Mouse (Mus musculus): ENCODE measurements around the gene Ipcef1. TPM values are rescaled to one million over a fixed set of nuclear protein-coding genes. Genes with fewer than 3 reads are reported as not detected.
A peak's percentile ranks its signal among the peaks of the same experiment; 100 is the strongest.
"Not testable (repeated sequence)": the region's sequence is repeated elsewhere in the genome, so short reads cannot be mapped to it uniquely, and the experiment has no call there.

Gene Ipcef1
- polyA plus RNA-seq, 1 experiment from 2014 or later = 0.46 TPM

DNA sequence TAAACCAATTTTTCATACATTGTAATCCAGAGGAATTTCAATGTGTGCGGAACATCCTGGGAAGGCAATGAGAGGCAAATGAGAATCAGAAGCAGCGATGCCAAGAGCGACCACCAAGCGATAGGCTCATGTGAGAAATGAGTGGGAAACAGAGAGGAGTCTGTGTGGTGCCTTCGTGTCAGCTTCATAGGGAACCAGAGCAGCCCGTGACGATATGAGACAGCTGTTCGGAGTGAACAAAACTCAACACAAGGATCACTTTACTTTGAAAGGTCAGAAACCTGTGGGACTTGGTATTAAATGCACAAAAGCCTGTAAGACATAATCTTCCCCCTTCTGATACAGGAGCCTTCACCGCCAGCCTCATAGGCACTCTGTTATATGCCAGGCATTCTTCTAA lies 31.7 kb downstream of the Ipcef1 start:
- H3K27me3 ChIP-seq (replicated peaks; ENCODE audit: control insufficient read depth, insufficient read depth, low read length) = no peaks in the 10 kb centered on the region
- H3K4me3 ChIP-seq (ENCODE audit: low read depth, low read length) = no peak overlapping the region
- H3K4me2 ChIP-seq (ENCODE audit: low read depth, low read length) = no peak overlapping the region
- DNase-seq (ENCODE audit: low spot score) (peak; percentile 51), ATAC-seq (ENCODE audit: low read depth) (peak; percentile 70; the same call in 1 of the 2 replicates)
- no peaks in the 10 kb centered on the region for H3K9me3 ChIP-seq (ENCODE audit: control insufficient read depth, low read length)
- H3K9ac ChIP-seq (ENCODE audit: low read depth, low read length) = no peak overlapping the region
- no peaks in the 10 kb centered on the region for H3K4me1 ChIP-seq (ENCODE audit: control insufficient read depth, insufficient read depth, low read length)
- no peaks in the 10 kb centered on the region for H3K36me3 ChIP-seq (ENCODE audit: control insufficient read depth, insufficient read depth, low read length)
- no peak overlapping the region for H3K27ac ChIP-seq (replicated peaks; ENCODE audit: low read depth, low read length)
- 67% methylated on average over 9 of the region's 9 CpGs for WGBS

DNA sequence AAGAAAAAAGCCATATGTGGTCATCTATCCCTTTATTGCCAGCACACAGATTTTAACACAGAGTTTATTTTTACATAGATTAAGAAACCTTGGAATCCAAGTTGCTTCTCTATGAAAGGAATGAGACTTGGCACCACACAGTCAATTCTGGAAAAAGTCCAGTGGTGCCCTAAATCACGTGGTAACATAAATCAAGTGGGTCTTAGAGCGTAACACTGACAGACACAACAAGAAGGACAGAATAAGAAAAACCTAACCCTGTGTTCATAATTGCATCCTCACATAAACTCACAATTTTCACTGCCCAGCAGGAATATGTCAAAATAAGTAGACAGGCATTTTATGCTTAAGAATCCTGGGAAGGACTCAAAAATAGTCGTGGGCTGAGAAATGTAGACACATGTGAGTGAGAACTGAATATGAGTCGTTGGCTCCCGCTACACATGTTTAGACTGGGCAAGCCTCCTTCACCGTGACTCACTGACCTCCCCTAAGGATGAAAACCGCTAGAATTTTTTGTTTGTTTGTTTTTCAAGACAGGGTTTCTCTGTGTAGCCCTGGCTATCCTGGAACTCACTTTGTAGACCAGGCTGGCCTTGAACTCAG lies 32.4 kb downstream of the Ipcef1 start:
- Histone ChIP-seq H3K4me1 (ENCODE audit: control insufficient read depth, insufficient read depth, low read length) (no peaks in the 10 kb centered on the region), H3K9ac (ENCODE audit: low read depth, low read length) (no peak overlapping the region), H3K4me2 (ENCODE audit: low read depth, low read length) (no peak overlapping the region), H3K9me3 (ENCODE audit: control insufficient read depth, low read length) (no peaks in the 10 kb centered on the region), H3K4me3 (ENCODE audit: low read depth, low read length) (no peak overlapping the region), H3K27ac (replicated peaks; ENCODE audit: low read depth, low read length) (no peak overlapping the region), H3K27me3 (replicated peaks; ENCODE audit: control insufficient read depth, insufficient read depth, low read length) (no peaks in the 10 kb centered on the region), H3K36me3 (ENCODE audit: control insufficient read depth, insufficient read depth, low read length) (no peaks in the 10 kb centered on the region)
- WGBS = 63% methylated on average over 7 of the region's 7 CpGs
- ATAC-seq (ENCODE audit: low read depth) = no peak
- DNase-seq (ENCODE audit: low spot score) = no peak

- no peak for DNase-seq (ENCODE audit: low spot score)
- Histone ChIP-seq H3K9me3 (ENCODE audit: control insufficient read depth, low read length) (no peaks in the 10 kb centered on the region), H3K4me1 (ENCODE audit: control insufficient read depth, insufficient read depth, low read length) (no peaks in the 10 kb centered on the region), H3K27ac (replicated peaks; ENCODE audit: low read depth, low read length) (no peak overlapping the region), H3K4me2 (ENCODE audit: low read depth, low read length) (no peak overlapping the region), H3K4me3 (ENCODE audit: low read depth, low read length) (no peak overlapping the region), H3K9ac (ENCODE audit: low read depth, low read length) (no peak overlapping the region), H3K36me3 (ENCODE audit: control insufficient read depth, insufficient read depth, low read length) (no peaks in the 10 kb centered on the region), H3K27me3 (replicated peaks; ENCODE audit: control insufficient read depth, insufficient read depth, low read length) (no peaks in the 10 kb centered on the region)
- no peak for ATAC-seq (ENCODE audit: low read depth)
- WGBS = 36% methylated on average over 1 of the region's 1 CpGs
Measured at GRCm38 (mm10) chr10:7015199-7015598, 37.1 kb downstream of the Ipcef1 start.

DNA sequence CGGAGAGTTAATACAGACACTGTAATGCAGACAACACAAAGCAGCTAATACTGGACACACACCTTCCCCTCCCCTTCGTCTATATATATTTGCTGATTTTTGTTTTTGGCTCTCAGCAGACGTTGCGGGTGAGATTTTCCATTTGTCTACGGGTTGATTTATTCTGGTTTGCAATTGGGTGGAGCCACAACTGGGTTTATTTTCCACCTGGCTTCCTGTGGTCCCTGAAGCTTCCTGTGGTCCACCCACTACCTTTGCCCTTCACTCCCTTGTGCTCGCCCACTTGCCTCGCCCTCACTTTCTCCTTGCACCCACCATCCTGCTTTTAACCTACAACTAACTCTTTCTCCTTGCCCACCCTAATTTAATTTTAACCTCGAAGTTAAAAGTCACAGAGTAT lies 41.7 kb downstream of the Ipcef1 start:
- 76% methylated on average over 8 of the region's 8 CpGs for WGBS
- Histone ChIP-seq H3K27ac (replicated peaks; ENCODE audit: low read depth, low read length) (no peak overlapping the region), H3K4me3 (ENCODE audit: low read depth, low read length) (no peak overlapping the region), H3K9me3 (ENCODE audit: control insufficient read depth, low read length) (no peaks in the 10 kb centered on the region), H3K4me2 (ENCODE audit: low read depth, low read length) (no peak overlapping the region), H3K36me3 (ENCODE audit: control insufficient read depth, insufficient read depth, low read length) (no peaks in the 10 kb centered on the region), H3K9ac (ENCODE audit: low read depth, low read length) (no peak overlapping the region), H3K27me3 (replicated peaks; ENCODE audit: control insufficient read depth, insufficient read depth, low read length) (no peaks in the 10 kb centered on the region), H3K4me1 (ENCODE audit: control insufficient read depth, insufficient read depth, low read length) (no peaks in the 10 kb centered on the region)
- DNase-seq (ENCODE audit: low spot score) (no peak), ATAC-seq (ENCODE audit: low read depth) (no peak)

GRCm38 (mm10) chr10:7004980-7005538 lies 47.2 kb downstream of the Ipcef1 start:
- Histone ChIP-seq H3K9me3 (ENCODE audit: control insufficient read depth, low read length) (no peaks in the 10 kb centered on the region), H3K27me3 (replicated peaks; ENCODE audit: control insufficient read depth, insufficient read depth, low read length) (no peaks in the 10 kb centered on the region), H3K27ac (replicated peaks; ENCODE audit: low read depth, low read length) (no peak overlapping the region), H3K9ac (ENCODE audit: low read depth, low read length) (no peak overlapping the region), H3K36me3 (ENCODE audit: control insufficient read depth, insufficient read depth, low read length) (no peaks in the 10 kb centered on the region), H3K4me1 (ENCODE audit: control insufficient read depth, insufficient read depth, low read length) (no peaks in the 10 kb centered on the region), H3K4me3 (ENCODE audit: low read depth, low read length) (no peak overlapping the region), H3K4me2 (ENCODE audit: low read depth, low read length) (no peak overlapping the region)
- DNase-seq (ENCODE audit: low spot score) (peak; percentile 22), ATAC-seq (ENCODE audit: low read depth) (no peak)
- 46% methylated on average over 5 of the region's 5 CpGs for WGBS

DNA sequence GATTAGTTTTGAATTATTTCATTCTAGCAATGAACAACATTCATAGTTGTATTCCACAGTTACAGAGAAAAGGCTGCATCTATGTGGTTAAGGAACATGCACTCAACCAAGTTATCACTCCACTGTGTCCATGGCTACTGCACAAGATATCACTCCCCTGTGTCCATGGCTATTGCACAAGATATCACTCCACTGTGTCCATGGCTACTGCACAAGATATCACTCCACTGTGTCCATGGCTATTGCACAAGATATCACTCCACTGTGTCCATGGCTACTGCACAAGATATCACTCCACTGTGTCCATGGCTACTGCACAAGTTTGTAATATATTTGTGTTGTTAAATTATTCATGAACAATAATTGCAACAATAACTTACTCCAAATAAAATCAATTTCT lies 48.4 kb downstream of the Ipcef1 start:
- H3K4me1 ChIP-seq (ENCODE audit: control insufficient read depth, insufficient read depth, low read length); H3K27me3 ChIP-seq (replicated peaks; ENCODE audit: control insufficient read depth, insufficient read depth, low read length); H3K36me3 ChIP-seq (ENCODE audit: control insufficient read depth, insufficient read depth, low read length); DNase-seq (ENCODE audit: low spot score); H3K4me2 ChIP-seq (ENCODE audit: low read depth, low read length); H3K27ac ChIP-seq (replicated peaks; ENCODE audit: low read depth, low read length); H3K4me3 ChIP-seq (ENCODE audit: low read depth, low read length); H3K9ac ChIP-seq (ENCODE audit: low read depth, low read length); H3K9me3 ChIP-seq (ENCODE audit: control insufficient read depth, low read length); ATAC-seq (ENCODE audit: low read depth): not testable (repeated sequence)

DNA sequence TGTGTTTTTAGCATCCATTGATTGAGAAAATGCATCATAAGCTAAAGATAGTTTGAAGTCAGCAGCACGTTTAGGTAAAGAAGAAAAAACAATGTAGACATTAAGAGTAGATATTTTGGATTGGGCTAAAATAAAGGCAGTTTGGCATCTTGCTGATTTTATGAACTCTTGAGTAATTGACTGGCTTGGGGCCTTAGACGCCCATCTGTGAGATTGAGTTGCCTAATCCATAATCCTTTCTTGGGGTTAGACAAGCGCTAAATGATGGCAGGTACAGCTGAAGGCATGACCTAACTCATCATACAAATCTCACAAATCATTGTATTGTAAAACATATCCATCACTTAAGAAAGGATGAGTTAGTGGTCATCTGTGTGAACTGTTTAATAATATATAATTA lies 52.9 kb downstream of the Ipcef1 start:
- no peaks in the 10 kb centered on the region for H3K4me1 ChIP-seq (ENCODE audit: control insufficient read depth, insufficient read depth, low read length)
- H3K4me3 ChIP-seq (ENCODE audit: low read depth, low read length) = no peak overlapping the region
- H3K9me3 ChIP-seq (ENCODE audit: control insufficient read depth, low read length) = no peaks in the 10 kb centered on the region
- ATAC-seq (ENCODE audit: low read depth) (no peak), DNase-seq (ENCODE audit: low spot score) (no peak)
- 85% methylated on average over 3 of the region's 3 CpGs for WGBS
- H3K27me3 ChIP-seq (replicated peaks; ENCODE audit: control insufficient read depth, insufficient read depth, low read length) = no peaks in the 10 kb centered on the region
- H3K9ac ChIP-seq (ENCODE audit: low read depth, low read length) = no peak overlapping the region
- no peak overlapping the region for H3K4me2 ChIP-seq (ENCODE audit: low read depth, low read length)
- no peak overlapping the region for H3K27ac ChIP-seq (replicated peaks; ENCODE audit: low read depth, low read length)
- no peaks in the 10 kb centered on the region for H3K36me3 ChIP-seq (ENCODE audit: control insufficient read depth, insufficient read depth, low read length)

DNA sequence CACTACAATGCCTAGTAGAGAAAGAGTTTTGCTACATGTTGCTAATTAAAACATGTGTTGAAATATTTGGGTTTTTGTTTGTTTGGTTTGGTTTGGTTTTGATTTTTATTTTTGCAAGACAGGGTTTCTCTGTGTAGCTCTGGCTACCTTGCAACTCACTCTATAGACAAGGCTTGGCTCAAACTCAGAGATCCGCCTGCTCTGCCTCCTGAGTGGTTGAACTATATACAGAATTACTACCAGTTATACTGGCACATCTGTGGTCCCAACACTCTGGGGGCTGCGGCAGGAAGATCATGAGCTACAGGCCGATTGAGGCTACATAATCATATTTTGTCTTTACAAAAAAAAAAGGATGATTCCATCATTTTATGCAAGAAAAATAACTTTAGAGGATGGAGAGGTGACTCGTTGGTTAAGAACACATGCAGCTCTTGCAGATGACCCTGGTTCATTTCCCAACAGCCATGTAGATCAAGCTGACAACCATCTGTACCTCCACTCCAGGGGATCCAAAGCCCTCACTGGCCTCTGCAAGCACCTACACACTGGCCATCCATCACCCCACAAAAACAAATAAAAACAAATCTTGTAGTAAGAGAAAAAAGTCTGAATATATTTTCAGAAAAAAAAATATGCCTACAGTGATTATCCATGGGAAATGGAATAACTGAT lies 53.6 kb downstream of the Ipcef1 start:
- ATAC-seq (ENCODE audit: low read depth) (no peak), DNase-seq (ENCODE audit: low spot score) (no peak)
- H3K4me3 ChIP-seq (ENCODE audit: low read depth, low read length) = no peak overlapping the region
- 78% methylated on average over 4 of the region's 4 CpGs for WGBS
- no peaks in the 10 kb centered on the region for H3K9me3 ChIP-seq (ENCODE audit: control insufficient read depth, low read length)
- no peak overlapping the region for H3K4me2 ChIP-seq (ENCODE audit: low read depth, low read length)
- no peaks in the 10 kb centered on the region for H3K36me3 ChIP-seq (ENCODE audit: control insufficient read depth, insufficient read depth, low read length)
- no peaks in the 10 kb centered on the region for H3K4me1 ChIP-seq (ENCODE audit: control insufficient read depth, insufficient read depth, low read length)
- H3K27me3 ChIP-seq (replicated peaks; ENCODE audit: control insufficient read depth, insufficient read depth, low read length) = no peaks in the 10 kb centered on the region
- H3K9ac ChIP-seq (ENCODE audit: low read depth, low read length) = no peak overlapping the region
- H3K27ac ChIP-seq (replicated peaks; ENCODE audit: low read depth, low read length) = no peak overlapping the region

GRCm38 (mm10) chr10:6996895-6997294 lies 55.4 kb downstream of the Ipcef1 start:
- Histone ChIP-seq H3K4me2 (ENCODE audit: low read depth, low read length) (no peak overlapping the region), H3K36me3 (ENCODE audit: control insufficient read depth, insufficient read depth, low read length) (no peaks in the 10 kb centered on the region), H3K4me1 (ENCODE audit: control insufficient read depth, insufficient read depth, low read length) (no peaks in the 10 kb centered on the region), H3K9ac (ENCODE audit: low read depth, low read length) (no peak overlapping the region), H3K27ac (replicated peaks; ENCODE audit: low read depth, low read length) (no peak overlapping the region), H3K9me3 (ENCODE audit: control insufficient read depth, low read length) (no peaks in the 10 kb centered on the region), H3K4me3 (ENCODE audit: low read depth, low read length) (no peak overlapping the region), H3K27me3 (replicated peaks; ENCODE audit: control insufficient read depth, insufficient read depth, low read length) (no peaks in the 10 kb centered on the region)
- ATAC-seq (ENCODE audit: low read depth) (no peak), DNase-seq (ENCODE audit: low spot score) (no peak)
- 71% methylated on average over 3 of the region's 3 CpGs for WGBS

Measured in embryonic facial prominence, embryonic 14.5 days (tissue).